Mouse (Mus musculus) heart, adult 9 months (tissue): Measurements from ENCODE around the gene Gm5868.
"Not testable (repeated sequence)": the region's sequence is repeated elsewhere in the genome, so short reads cannot be mapped to it uniquely, and the experiment has no call there.

Source experiments
- DNase-seq, 2 experiments: peaks; one replicate each; pipeline ENCODE4 v3.0.0; 2022; ENCODE audit warnings: low spot score in 2 of 2

The Gm5868 gene

DNA sequence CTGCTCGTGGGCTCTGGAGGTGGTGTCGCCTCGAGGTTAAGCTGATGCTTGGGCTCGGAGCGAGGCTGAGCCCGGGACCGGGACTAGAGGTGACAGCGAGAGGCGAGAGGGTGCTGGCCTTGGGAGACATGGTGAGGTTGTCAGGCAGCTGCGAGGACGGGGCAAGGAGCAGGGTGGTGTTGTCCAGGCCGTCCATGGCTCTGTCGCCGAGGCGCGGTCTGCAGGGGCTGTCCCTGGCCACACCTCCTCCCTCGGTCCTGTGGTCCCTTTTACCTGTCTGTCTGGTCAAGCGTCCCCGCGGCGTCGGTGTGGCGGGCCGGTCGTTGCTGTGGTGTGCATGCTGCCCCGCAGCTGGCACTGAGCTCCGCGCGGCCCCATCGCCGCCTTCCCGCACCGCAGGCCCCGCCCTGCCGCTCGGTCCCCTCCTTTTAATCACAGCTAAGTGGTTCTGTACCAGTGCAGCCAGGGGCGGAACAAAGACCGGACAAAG, at the start of gene Gm5868:
TSS of gene Gm5868 (minus strand) at position 360 of the 490 bp plus-strand sequence.
- DNase-seq = no peak

DNA sequence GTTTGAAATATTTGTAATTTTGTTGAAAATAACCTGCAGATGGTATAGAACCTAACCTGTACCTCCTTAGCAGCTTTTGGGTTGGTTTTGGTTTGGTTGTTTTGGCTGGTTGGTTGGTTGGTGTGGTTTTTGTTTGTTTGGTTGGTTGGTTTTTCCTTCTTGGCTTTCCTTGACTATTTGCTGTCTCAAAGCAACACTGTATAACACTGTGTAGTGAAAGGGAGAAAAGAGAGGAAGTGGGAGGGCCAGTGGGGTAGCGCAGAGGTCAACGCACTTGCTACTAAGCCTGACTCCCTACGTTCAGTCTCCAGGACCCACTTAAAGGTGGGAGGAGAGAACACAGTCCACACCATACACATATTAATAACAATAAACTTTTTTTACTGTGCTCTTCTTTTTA, 49.2 kb upstream of the Gm5868 start:
- no peak for DNase-seq

DNA sequence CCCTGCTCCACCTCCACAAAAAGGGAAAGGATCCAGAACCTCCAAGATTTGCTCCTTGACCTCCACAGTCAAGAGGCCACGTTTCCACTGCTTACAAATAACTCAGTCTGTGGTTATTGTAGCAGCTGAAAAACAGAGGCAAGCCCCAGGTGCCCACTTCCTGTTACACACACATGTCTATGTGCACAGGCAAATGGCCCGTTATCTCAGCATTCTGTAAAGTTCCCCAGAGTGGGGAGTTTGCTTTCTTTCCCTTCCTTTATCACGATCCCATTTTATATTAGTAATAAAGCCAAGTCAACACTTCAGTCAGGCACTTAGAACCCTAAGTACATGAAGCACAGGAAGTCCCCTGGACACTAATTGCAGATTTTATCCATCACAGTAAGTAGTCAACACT, 48.8 kb upstream of the Gm5868 start:
- DNase-seq = no peak

DNA sequence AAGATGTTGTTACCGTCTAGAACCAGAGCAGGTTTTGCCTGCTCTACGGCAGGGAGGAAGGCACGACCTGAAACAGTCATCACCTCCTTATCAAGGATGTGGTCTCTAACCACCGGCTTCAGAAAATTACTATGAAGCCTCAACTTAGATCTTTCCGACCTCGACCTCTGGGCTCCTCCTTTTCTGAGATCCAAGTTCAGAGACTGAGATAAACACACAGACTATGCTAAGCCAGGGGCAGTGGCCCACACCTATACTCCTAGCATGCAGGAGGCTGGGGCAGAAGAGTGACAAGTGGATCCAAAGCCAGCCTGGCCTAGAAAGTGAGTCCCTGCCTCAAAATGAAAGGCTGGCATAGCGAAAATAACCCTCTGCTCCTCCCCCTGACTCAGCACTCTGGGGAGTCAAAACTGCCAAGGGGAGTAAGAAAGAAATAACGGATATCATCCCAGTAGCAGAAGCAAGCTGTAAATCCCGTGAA, 47.5 kb upstream of the Gm5868 start:
- no peak for DNase-seq

DNA sequence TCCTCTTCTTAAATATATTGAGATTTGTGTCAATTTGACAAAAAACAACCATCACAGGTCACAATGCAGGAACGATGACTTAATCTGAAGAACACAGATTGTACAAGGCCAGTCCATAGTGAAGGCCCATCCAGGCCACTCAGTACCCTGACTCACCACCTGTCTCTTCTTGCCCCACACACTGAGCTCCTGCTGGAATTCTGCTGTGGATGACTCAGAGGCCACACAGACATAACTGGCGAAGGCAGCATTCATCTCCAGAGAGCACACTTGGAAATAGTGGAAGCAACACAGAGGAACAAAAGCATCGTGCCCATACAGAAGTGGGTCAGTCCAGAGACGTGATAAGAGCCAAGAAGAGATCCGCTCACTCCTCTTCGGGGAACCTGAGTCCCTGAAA, 42.7 kb upstream of the Gm5868 start:
- DNase-seq = no peak

DNA sequence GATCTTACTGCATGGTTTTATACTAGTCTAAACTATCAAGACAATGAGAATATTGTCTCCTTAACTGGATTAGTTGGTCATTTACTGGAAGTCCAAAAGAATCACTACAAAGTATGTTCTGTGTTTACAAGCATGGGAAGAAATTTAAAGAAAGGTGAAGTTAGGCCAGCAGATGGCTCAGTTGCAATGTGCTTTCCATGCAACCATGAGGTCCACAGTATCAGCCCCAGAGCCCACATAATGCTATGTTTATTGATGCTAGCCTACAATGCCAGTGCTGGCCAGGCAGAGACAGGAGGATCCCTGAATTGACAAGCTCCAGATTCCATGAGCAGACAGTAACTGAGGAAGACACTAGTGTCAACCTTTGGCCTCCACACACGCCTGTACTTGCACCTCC, 33.7 kb upstream of the Gm5868 start:
- no peak for DNase-seq

DNA sequence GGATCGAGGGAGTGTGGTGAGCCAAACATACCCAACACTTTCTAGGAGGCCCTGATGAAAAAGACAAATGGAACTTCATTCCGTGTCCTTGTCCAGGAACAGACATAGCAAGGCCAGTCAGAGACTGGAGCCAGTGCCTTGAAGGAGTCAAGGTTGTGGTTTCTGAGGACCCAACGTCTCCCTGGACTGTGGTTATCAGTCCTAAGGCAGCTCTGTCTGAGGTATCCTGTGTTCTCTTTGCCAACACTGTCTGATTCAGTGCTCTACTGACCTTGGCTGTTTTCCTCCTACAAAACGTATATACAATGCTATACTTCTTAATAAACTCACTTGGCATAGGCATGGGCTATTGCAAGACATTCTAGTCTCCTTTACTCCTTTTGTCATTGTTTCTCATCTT, 30.1 kb upstream of the Gm5868 start:
- no peak for DNase-seq

DNA sequence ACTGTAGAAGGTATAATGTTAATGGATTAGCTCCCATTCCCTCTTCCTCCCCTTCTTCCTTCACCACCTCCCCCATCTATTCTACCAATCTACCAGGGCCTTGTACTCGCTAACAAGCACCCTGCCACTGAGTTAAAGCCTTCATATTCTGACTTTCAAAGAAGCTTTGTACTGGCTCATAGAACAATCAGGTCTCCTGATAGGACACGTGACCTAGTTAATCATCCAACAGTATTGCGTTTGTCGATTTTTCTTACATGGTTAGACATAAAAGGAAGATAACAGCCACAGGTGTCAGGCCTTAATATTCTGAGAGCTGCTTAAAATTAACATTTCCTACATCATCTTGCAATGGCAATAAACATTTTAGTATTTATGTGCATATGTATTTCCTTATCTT, 15.8 kb upstream of the Gm5868 start:
- DNase-seq = no peak

DNA sequence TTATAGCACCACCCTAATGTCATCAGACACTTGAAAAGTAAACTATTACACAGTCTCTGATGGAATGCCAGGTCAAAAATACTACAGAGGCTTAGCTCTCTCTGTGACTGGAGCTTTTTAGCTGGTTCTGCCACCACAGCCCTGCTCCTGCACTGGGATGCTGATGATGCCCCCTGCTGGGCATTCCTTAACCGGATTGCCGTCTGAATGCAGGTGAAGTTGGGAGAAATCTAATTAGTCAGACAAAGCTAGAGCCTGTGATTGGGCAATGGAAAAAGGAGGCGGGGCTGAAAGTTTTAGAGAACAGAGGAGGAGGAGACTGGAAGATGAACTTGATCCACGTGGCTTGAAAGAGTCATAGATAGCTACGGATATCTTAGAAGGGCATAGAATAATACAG, 13.7 kb upstream of the Gm5868 start:
- peak; percentile 8 to 36 for DNase-seq

DNA sequence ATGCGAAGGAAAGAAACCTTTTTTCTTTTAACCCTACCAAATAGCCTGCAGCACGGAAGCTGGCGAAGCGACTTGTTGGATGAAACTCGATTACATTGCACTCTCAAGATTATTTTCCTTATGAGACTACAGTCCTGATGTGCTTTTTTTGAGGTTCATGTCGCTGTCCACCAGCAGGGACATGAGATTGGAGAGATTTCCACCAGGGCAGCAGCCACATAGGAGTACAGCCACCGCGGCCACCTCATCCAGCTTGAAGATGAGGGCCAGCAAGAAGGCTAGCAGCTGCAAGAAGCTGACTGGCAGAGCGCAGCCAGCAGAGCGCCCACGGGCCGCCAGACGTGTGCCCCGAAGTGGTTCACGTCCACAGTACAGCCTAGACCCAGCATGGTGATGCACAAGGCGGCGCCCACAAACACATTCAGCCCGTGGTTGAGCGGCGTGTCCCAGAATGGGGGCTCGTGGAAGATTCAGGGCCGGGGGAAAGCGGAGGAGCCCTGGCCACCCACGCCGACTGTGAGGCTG, 622 bp downstream of the Gm5868 start:
- DNase-seq = not testable (repeated sequence)

DNA sequence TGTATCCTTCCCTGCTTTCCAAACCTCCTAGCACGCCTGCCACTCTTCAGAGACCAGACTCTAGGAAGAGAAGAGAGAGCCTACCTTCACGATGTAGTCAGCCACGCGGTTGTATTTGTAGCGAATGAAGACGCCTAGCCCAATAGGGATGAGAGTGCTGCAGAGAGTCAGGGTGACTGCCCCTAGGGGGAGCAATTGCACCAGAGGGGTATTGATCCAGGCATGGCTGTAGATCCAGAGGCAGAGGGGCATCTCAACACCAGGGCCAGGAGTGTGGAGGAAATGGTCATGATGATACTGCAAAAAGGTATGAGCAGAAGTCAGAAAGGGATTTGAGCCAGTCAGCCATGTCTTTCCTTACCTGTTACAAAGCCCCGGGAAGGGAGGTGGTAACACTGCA, 1.2 kb downstream of the Gm5868 start:
- DNase-seq = not testable (repeated sequence)

DNA sequence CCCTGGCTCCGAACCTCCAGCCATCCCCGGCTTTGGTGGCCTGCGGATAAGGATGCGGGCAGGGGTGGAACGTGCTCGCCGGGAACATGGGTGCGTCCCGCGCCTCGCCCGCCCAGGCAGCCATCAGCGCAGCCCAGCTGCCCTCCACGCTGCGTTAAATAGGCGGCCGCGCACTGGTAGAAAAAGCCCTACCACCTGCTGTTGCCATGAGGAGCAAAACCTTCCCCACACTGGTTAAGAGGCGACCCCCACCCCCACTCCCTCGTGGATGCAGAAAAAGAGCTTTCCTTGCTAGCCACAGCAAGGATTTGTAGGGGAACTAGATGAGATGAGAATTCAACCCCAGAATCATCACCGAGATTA, 6.4 kb downstream of the Gm5868 start, which contains the start of gene Zar1:
TSS of gene Zar1 (minus strand) at position 285 of the 363 bp plus-strand sequence.
- not testable (repeated sequence) for DNase-seq

DNA sequence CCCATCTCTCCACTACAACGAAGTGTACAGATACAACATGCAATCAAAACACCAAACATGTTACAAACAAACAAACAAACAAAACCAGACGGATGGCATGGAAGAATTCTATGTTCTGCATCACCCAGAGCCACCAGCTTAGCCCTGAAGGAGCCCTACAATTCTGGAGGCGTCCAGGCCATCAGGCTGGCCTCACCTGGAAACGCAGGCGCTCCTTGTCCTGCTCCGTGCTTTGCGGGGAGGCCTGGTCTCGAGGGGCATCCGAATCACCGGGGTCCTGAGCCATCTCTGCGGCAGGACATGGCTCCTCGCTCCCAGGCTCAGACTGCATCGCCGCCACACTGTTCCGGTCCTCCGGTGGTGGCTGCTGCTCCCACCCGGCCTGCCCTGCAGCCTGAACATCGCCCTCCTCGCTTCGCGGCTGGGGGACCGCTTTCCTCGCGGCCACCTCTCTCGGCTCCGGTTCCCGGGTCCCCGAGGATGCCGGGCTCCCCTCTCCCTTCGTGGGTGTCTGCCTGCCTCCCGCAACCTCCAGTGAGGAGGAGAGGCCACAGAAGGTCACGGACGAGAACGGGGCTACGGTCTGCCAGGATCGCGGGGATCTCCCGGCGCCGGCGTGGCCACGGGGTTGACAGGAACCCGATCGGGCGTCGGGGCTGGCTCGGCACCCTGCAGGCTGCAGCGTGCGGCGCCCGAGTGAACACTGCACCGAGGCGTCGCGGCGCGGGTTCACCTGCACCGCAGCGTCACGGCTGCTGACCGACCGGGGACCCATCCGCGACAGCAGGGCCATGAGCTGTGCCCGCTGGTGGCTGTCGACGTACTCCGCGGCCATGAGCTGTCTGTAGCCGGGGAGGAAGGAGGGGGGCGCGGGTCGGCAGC, 7.0 kb downstream of the Gm5868 start:
- not testable (repeated sequence) for DNase-seq

DNA sequence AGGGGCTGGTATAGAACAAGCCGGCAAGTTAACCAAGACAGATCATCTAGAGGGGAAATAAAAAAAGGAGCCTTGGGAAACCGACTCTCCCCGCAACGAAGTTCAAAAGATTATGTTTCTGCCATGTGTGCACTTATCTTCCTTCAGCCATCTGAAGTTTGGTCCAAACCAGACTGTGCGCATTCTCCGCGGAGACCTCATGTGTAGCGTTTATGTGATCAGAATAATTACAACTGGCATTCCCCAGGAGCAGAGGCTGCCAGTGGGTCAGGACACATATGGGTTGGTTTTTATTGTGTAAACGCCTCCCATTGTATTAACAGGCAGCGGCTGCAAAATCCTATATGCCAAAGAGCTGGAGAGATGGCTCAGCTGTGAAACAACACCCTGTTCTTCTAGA, 7.8 kb downstream of the Gm5868 start:
- not testable (repeated sequence) for DNase-seq

DNA sequence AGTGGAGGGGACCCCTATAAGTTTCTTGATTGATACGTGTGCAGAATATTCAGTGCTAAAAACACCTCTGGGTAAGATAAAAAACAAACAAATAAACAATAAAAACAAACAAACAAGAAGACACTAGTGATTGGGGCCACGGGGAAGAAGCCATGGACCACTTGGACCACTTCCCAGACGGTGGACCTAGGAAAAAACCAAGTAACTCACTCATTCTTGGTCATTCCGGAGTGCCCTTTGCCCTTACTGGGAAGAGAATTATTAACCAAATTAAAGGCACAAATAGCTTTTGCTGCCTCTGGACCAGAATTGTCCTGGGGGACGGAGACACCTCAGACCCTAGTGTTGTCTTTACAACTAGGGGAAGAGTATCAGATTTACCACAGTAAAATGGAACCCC, 21.7 kb downstream of the Gm5868 start:
- DNase-seq = no peak

DNA sequence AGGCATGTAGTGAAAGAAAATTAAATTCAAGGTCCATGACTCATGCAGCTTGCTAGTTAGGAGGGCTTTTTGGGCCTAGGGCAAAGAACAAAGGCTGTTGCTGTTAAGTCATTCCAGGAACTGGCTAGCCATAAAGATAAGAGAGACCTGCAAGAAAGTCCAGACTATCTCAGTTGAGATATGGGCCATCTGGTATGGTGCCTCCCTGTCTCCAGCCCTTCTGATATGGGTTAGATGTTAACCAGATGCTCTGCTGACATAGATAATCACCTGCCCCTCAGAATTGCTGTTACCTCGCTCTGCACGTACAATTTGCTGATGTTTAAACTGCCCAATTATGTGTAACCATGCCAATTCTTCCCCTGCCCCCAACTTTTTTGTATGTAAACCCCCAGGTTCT, 24.2 kb downstream of the Gm5868 start:
- not testable (repeated sequence) for DNase-seq

DNA sequence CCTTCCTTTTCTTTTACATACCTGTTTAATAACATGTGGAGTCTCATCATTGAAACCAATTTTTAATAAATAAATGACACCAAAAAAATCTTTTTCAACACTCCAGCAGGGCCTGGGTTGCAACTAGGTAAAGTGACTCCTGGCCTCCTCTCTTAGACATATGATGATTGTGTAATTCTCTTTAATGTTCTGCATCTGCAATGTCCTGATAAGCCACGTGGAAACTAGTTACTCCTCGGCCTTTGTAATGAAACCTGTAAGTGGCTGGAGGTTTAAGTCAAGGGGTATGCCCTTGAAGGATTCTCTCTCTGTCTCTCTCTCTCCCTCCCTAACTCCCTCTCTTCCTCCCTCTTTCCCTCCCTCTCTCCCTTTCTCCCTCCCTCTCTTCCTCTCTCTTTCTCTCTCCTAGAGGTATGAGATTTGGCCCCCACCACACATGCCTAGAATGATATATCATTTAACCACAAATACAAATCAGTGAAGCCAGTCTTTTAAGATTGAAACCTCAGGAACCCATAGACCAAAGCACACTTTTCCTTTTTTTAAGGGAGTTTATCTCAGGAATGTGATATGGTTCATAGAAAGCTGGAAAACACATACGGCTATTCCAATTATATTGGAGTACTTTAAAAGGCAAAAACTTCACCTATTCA, 26.2 kb downstream of the Gm5868 start:
- no peak for DNase-seq

DNA sequence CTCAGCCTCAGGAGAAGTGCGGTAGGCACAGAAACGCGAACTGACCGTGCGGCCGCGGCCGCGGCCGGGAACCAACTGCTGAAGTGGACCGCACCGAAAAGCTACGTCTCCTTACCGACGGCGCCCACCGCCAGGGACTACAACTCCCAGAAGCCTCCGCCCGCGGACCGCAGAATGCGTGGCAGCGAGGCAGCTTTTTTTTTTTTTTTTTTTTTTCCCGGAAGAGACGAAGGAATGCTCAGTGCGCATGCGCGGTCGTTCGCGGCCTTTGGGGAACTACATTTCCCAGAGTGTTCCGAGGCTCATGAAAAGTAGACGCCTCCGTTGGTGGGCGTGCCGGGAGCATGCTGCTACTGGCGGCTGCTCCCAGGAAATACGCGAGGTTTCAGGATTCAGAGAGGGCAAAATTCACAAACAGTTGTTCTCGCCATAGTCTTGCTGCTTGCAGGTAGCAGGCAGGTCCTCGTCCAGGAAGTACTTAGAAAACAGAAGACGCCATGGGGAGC, 27.8 kb downstream of the Gm5868 start, which contains the start of gene Nfxl1:
TSS of gene Nfxl1 (minus strand) at position 141 of the 506 bp plus-strand sequence.
- peak; percentile 90 to 96 for DNase-seq

DNA sequence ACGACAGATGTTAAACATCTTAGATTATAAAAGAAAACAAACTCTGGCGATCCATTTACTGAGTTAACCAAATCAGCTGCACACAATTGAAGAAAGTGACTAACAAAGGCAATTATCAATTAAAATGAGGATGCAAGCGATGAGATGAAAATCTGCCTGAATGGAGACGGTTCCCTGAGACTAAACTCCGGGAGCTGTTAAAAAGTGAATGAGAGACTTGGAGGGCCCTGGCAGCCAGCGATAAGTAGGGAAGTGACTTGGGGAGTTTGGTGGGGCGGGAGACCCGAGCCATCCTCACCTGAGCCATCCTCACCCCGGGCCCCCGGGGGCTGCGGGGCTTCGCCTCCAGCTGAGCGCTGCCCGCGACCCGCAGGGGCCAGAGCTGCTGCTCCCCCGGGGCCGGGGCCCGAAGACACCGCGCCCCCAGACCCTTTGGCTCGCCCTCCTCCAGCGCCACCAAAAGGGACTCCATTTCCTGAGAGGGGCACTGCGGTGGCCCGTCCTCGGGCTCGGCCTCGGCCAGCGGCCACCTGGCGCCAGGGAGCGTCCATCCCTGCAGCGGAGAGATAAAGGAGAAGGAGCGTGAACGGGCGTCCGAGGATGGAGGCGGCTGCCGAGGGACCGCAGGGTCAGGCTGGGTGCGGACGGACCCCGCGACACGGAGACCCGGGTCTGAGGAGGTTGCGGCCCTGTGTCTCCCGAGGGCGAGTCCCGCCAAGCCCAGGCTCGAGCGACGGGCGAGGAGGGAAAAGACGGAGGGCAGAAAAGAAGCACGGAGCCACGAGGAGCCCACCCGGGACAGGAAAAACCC, 28.4 kb downstream of the Gm5868 start:
- DNase-seq = peak; percentile 31 to 37

DNA sequence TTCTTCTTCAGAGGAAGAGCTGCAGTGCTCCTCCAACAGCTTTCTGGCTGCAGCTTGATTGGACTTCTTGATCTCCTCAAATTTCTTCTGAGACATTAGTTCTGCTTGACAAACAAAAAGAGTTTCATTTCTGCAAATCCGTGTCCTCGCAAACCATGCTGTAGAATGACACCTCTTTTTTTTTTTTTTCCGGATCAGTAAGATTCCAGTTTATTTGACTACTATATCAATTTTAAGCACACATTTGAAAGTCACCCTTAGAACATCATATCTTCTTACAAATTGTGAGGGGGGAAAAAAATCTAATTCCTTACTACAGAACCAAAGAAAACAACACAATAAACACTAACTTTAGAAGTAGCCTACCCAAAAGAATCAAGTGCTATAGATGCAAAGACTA, 31.1 kb downstream of the Gm5868 start:
- DNase-seq = no peak

DNA sequence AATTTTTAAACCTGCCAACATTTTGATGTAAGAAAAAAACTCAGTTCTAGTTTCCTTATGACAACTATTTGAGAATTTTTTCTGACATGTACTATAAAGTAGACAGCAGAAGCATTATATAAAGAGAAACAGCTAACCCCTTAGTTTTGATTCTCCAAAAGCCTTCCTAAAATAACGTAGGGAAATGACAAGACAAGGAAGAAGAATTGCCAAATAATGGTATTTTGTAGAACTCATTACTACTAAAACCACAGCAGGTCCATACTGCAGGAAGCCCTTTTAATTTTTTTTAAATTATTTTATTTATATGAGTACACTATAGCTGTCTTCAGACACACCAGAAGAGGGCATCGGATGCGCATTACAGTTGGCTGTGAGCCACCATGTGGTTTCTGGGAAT, 36.1 kb downstream of the Gm5868 start:
- no peak for DNase-seq
